Mouse (Mus musculus): ENCODE measurements around the gene Gm21972. TPM values are rescaled to one million over a fixed set of nuclear protein-coding genes. Genes with fewer than 3 reads are reported as not detected.

Gm21972 gene
- 1 to 10 TPM in 1 of 2 experiments, not detected in 1; 6.5 TPM for total RNA-seq (2021)

GRCm38 (mm10) chr1:86133337-86133736 lies at the start of gene Gm21972:
TSS of gene Gm21972 (plus strand) at chr1:86133637.
- intact Hi-C loops (cut with DNase I): loop anchor here (5.0 kb wide), 1 partner anchor 41 kb away; no protein-coding TSS in a partner anchor
- no peak for DNase-seq (ENCODE audit: extremely low spot score in 1 of 2, low spot score in 2 of 2)

- intact Hi-C loops (cut with DNase I): loop anchor here (5.0 kb wide), 2 partner anchors 38 to 263 kb away; partner anchors contain the start of genes Gm21972 and Ncl
- no peak for DNase-seq (ENCODE audit: extremely low spot score in 1 of 2, low spot score in 2 of 2)
Measured at GRCm38 (mm10) chr1:86094413-86094812, 39.0 kb upstream of the Gm21972 start.

- DNase-seq (ENCODE audit: extremely low spot score in 1 of 2, low spot score in 2 of 2): no peak
- intact Hi-C loops (cut with DNase I): no loop called here
Measured at GRCm38 (mm10) chr1:86105054-86105453, 28.4 kb upstream of the Gm21972 start.

- peak; percentile 27 to 37 for DNase-seq (ENCODE audit: extremely low spot score in 1 of 2, low spot score in 2 of 2)
- intact Hi-C loops (cut with DNase I): no loop called here
Measured at GRCm38 (mm10) chr1:86111779-86112178, 21.7 kb upstream of the Gm21972 start, which contains the start of gene Htr2b. TSS of gene Htr2b (minus strand) at chr1:86111970.

- DNase-seq (ENCODE audit: extremely low spot score in 1 of 2, low spot score in 2 of 2): no peak
- intact Hi-C loops (cut with DNase I): no loop called here
Measured at GRCm38 (mm10) chr1:86114141-86114540, 19.3 kb upstream of the Gm21972 start.

- intact Hi-C loops (cut with DNase I): no loop called here
- DNase-seq (ENCODE audit: extremely low spot score in 1 of 2, low spot score in 2 of 2): no peak
Measured at GRCm38 (mm10) chr1:86119549-86119948, 13.9 kb upstream of the Gm21972 start.

GRCm38 (mm10) chr1:86126036-86126435 lies 7.4 kb upstream of the Gm21972 start:
- no peak for DNase-seq (ENCODE audit: extremely low spot score in 1 of 2, low spot score in 2 of 2)
- intact Hi-C loops (cut with DNase I): loop anchor here (5.0 kb wide), 1 partner anchor 44 kb away; no protein-coding TSS in a partner anchor

GRCm38 (mm10) chr1:86135315-86135714 lies 1.9 kb downstream of the Gm21972 start:
- intact Hi-C loops (cut with DNase I): no loop called here
- DNase-seq (ENCODE audit: extremely low spot score in 1 of 2, low spot score in 2 of 2): no peak

GRCm38 (mm10) chr1:86141081-86141480 lies 7.6 kb downstream of the Gm21972 start:
- no peak for DNase-seq (ENCODE audit: extremely low spot score in 1 of 2, low spot score in 2 of 2)
- intact Hi-C loops (cut with DNase I): no loop called here

- intact Hi-C loops (cut with DNase I): no loop called here
- DNase-seq (ENCODE audit: extremely low spot score in 1 of 2, low spot score in 2 of 2): no peak
Measured at GRCm38 (mm10) chr1:86143165-86143564, 9.7 kb downstream of the Gm21972 start.

- intact Hi-C loops (cut with DNase I): no loop called here
- DNase-seq (ENCODE audit: extremely low spot score in 1 of 2, low spot score in 2 of 2): no peak
Measured at GRCm38 (mm10) chr1:86144001-86144944, 10.8 kb downstream of the Gm21972 start.

GRCm38 (mm10) chr1:86146293-86146692 lies 12.9 kb downstream of the Gm21972 start:
- no peak for DNase-seq (ENCODE audit: extremely low spot score in 1 of 2, low spot score in 2 of 2)
- intact Hi-C loops (cut with DNase I): no loop called here

GRCm38 (mm10) chr1:86147557-86147956 lies 14.1 kb downstream of the Gm21972 start:
- intact Hi-C loops (cut with DNase I): no loop called here
- DNase-seq (ENCODE audit: extremely low spot score in 1 of 2, low spot score in 2 of 2): no peak

- DNase-seq (ENCODE audit: extremely low spot score in 1 of 2, low spot score in 2 of 2): no peak
Measured at GRCm38 (mm10) chr1:86148161-86148560, 14.7 kb downstream of the Gm21972 start.

GRCm38 (mm10) chr1:86150929-86151328 lies 17.5 kb downstream of the Gm21972 start:
- DNase-seq (ENCODE audit: extremely low spot score in 1 of 2, low spot score in 2 of 2): no peak
- intact Hi-C loops (cut with DNase I): no loop called here

More at GRCm38 (mm10) chr1:86148161-86148560, 14.7 kb downstream of the Gm21972 start:
- intact Hi-C loops (cut with DNase I): no loop called here

GRCm38 (mm10) chr1:86151376-86151775 lies 17.9 kb downstream of the Gm21972 start:
- intact Hi-C loops (cut with DNase I): no loop called here
- no peak for DNase-seq (ENCODE audit: extremely low spot score in 1 of 2, low spot score in 2 of 2)

GRCm38 (mm10) chr1:86152618-86153017 lies 19.2 kb downstream of the Gm21972 start:
- no peak for DNase-seq (ENCODE audit: extremely low spot score in 1 of 2, low spot score in 2 of 2)
- intact Hi-C loops (cut with DNase I): no loop called here

GRCm38 (mm10) chr1:86154133-86154823 lies 20.8 kb downstream of the Gm21972 start, which contains the start of gene Armc9:
TSS of gene Armc9 (plus strand) at chr1:86154780.
- intact Hi-C loops (cut with DNase I): no loop called here
- peak; percentile 96 to 97 for DNase-seq (ENCODE audit: extremely low spot score in 1 of 2, low spot score in 2 of 2)

GRCm38 (mm10) chr1:86154824-86155164 lies 21.4 kb downstream of the Gm21972 start:
- intact Hi-C loops (cut with DNase I): no loop called here
- no peak for DNase-seq (ENCODE audit: extremely low spot score in 1 of 2, low spot score in 2 of 2)

- DNase-seq (ENCODE audit: extremely low spot score in 1 of 2, low spot score in 2 of 2): no peak
- intact Hi-C loops (cut with DNase I): no loop called here
Measured at GRCm38 (mm10) chr1:86156075-86156474, 22.6 kb downstream of the Gm21972 start.
